Mouse (Mus musculus) heart, adult 10 weeks (tissue): Measurements from ENCODE around the gene Neurl1b. TPM values are rescaled to one million over a fixed set of nuclear protein-coding genes. Genes with fewer than 3 reads are reported as not detected.

Experiments used
- polyA plus RNA-seq: library from polyadenylated mRNA; stranded (reverse); fragments of 350-450 nt; fragmentation: Illumina TruSeq; extraction: RNeasy Lipid Tissue Mini Kit (QIAGEN cat#74804); gene quantifications from one replicate; pipeline ENCODE4 v1.2.3, GENCODE M21; 2014; ENCODE audit warnings: low read depth, low replicate concordance

The Neurl1b gene
- 1.9 TPM for polyA plus RNA-seq

DNA sequence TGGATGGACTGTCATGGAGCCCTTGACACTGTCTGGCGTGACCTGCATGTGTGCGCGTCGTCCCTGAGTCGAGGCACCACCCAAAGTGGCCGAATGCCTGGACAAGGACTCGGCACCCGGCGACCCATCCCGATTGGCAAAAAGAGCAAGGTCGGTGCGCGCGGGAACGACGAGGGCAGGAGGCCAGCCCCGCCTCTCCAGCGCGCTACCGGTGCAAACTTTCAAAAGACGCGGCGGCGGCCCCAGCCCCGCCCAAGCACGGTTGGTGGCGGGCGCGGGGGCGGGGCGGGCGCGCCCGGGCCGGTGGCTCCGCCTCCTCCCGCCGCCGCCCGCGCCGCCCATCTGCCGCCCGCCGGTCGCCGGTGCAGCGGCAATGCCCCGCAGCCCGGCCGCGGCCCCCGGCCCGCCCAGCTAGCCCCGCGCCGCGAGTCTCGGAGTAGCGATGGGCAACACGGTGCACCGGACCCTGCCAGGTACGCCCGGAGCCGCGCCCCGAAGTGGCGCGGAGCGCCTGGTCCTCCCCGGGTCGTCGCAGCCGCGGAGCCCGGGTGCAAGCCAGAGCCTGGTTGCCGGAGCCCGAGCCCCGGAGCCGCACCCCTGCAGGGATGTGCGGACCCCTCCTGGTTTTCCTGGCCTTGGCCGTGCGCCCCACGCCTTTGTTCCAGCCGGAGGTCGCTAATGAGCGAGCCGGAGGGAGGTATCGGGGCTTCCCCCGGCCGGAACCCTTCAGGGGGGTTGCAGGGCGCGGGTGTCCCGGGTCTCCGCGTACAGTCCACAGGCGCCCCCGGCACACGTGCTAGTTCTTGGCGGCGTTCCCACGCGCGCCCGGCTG lies at the start of gene Neurl1b:
Neurl1b (plus strand) TSS at position 307 of the 832 bp plus-strand sequence.

Other genes with a start within 250 kb of the Neurl1b start
- gene Pdia2, start 215.7 kb upstream of the Neurl1b start, polyA plus RNA-seq, result not detected
- gene Rgs11, start 211.9 kb upstream of the Neurl1b start, polyA plus RNA-seq, result 0.58 TPM
- gene Arhgdig, start 207.0 kb upstream of the Neurl1b start, polyA plus RNA-seq, result 0.52 TPM
- gene Fam234a, start 170.6 kb upstream of the Neurl1b start, polyA plus RNA-seq, result 72.6 TPM
- 36.3 TPM for gene Luc7l, start 161.9 kb upstream of the Neurl1b start, polyA plus RNA-seq
- gene Ergic1, start 146.7 kb downstream of the Neurl1b start, polyA plus RNA-seq, result 48.4 TPM
- 109 TPM for gene Dusp1, start 147.3 kb downstream of the Neurl1b start, polyA plus RNA-seq
- 69.7 TPM for gene Atp6v0e, start 248.4 kb downstream of the Neurl1b start, polyA plus RNA-seq